Mouse (Mus musculus) splenic B cell, adult 2 months (primary cell): Measurements from ENCODE around the gene Mettl17.
"Not testable (repeated sequence)": the region's sequence is repeated elsewhere in the genome, so short reads cannot be mapped to it uniquely, and the experiment has no call there.

Experiments used
- DNase-seq: peaks from one replicate; pipeline ENCODE4 v3.0.0-alpha.2; 2011; ENCODE audit warnings: low read depth, low spot score
- H3K27me3 ChIP-seq: 2 replicates; pipeline ENCODE4 v1.6.1; 2012; ENCODE audit warnings: mild to moderate bottlenecking, low read length, moderate library complexity, mixed read lengths; ENCODE audit not compliant: control insufficient read depth, poor library complexity, insufficient read depth, severe bottlenecking
- H3K36me3 ChIP-seq: 2 replicates; pipeline ENCODE4 v1.6.1; 2012; ENCODE audit warnings: mild to moderate bottlenecking, low read length, moderate library complexity, mixed read lengths; ENCODE audit not compliant: control insufficient read depth, poor library complexity, insufficient read depth, severe bottlenecking

Gene Mettl17

DNA sequence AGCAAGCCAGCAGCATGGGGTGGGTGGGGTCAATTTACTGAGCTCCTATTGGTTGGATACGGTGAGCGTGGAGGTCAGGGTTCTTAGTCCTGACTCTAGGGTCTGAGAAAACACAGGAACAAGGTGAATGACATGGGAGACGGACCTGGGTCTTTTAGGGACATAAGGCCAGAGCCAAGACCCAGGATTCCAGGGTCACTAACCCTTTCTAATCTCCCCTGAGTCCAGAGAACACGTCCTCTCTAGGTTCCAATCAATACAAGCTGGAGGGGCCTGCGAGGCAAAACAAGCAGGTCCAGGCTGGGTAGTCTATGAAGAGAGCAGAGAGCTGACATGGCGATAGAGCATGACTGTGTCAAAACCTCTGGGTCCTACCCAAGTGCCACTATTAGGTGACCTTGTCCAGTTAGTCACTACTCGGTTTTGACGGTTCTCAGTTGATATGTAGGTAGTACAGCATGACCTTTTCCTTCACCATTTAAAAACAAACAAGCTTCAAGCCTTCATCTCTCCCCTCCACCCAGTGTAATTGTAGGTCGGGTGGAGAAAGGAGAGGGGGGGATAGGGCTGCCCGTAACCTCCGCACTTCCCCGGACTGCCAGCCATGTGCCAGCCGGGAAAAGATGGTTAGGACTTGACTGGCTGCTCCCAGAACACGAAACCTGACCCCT, 27.9 kb downstream of the Mettl17 start:
- Histone ChIP-seq H3K36me3 (no peaks in the 10 kb centered on the region), H3K27me3 (no peaks in the 10 kb centered on the region; the same call in 1 of the 2 replicates)
- no peak for DNase-seq

- H3K36me3 ChIP-seq = no peaks in the 10 kb centered on the region
- peak; percentile 36 for DNase-seq
- no peaks in the 10 kb centered on the region; the same call in 1 of the 2 replicates for H3K27me3 ChIP-seq
Observed at GRCm38 (mm10) chr14:51913062-51913959, 28.7 kb downstream of the Mettl17 start.

GRCm38 (mm10) chr14:51913960-51914762, 29.5 kb downstream of the Mettl17 start, which contains the start of gene Ndrg2:
Gene Ndrg2, minus strand, starts transcription at chr14:51914158.
- DNase-seq = no peak
- Histone ChIP-seq H3K27me3 (no peaks in the 10 kb centered on the region; the same call in 1 of the 2 replicates), H3K36me3 (no peaks in the 10 kb centered on the region)

DNA sequence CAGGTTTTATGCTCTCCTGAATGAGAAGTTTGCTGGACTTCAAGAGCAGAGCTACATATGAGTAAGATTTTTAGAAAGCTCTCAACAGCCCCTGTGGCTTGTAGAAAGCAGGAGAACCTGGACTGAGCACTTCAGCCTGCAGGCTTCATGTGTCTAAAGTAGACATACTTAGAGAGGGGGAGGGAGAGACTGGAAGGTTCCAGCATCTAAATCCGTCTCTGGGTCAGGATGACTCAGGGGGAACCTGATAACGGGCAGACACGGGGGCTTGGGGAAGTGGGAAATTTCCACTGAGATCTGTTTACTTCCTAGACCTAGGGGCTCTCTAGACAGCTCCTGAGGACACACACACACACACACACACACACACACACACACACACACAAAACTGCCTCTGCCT, 30.4 kb downstream of the Mettl17 start:
- Histone ChIP-seq H3K27me3 (no peaks in the 10 kb centered on the region; the same call in 1 of the 2 replicates), H3K36me3 (no peaks in the 10 kb centered on the region)
- no peak for DNase-seq

DNA sequence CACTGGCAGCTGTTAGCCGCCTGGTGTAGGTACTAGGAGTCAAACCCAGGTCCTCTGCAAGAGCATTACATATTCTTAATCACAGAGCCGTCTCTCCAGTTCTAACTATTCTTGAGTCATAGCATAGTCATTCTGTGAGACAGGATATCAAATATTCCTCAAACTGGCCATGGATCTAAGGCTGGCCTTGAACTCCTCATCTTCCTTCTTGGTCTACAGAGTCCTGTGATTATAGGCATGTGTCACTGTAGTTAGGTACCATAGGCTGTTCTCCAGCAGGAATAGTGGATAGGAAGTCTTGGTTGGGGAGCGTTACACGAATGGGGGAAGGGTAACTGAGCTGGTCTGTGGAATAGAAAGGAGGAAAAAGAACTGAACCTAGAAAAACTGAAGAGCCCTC, 31.9 kb downstream of the Mettl17 start:
- Histone ChIP-seq H3K27me3 (no peaks in the 10 kb centered on the region; the same call in 1 of the 2 replicates), H3K36me3 (no peaks in the 10 kb centered on the region)
- no peak for DNase-seq

DNA sequence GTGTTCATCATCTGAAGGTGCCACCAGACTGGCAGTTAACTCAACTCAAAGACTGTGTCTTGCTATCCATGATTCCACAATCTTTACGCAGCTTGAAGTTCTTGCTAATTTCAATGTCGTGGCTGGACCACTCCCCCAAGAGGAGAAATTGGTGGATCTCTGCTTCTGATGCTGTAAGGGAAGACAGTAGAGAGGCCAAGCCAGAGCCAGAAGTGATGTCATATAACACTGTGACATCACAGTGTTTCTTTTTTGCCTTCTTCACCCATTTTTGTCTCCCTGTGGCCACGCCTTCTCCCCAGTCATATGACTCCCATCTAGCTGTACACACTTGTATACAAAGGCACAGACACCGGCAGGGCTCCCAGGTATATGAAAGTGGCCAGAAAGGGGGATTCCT, 33.5 kb downstream of the Mettl17 start, which contains the start of gene Tppp2:
Gene Tppp2 (plus strand): TSS at position 301 of the 400 bp plus-strand sequence.
- Histone ChIP-seq H3K27me3 (no peaks in the 10 kb centered on the region; the same call in 1 of the 2 replicates), H3K36me3 (no peaks in the 10 kb centered on the region)
- no peak for DNase-seq

- no peak for DNase-seq
- H3K36me3 ChIP-seq = no peaks in the 10 kb centered on the region
- no peaks in the 10 kb centered on the region for H3K27me3 ChIP-seq
Observed at GRCm38 (mm10) chr14:51918966-51919365, 34.3 kb downstream of the Mettl17 start.

DNA sequence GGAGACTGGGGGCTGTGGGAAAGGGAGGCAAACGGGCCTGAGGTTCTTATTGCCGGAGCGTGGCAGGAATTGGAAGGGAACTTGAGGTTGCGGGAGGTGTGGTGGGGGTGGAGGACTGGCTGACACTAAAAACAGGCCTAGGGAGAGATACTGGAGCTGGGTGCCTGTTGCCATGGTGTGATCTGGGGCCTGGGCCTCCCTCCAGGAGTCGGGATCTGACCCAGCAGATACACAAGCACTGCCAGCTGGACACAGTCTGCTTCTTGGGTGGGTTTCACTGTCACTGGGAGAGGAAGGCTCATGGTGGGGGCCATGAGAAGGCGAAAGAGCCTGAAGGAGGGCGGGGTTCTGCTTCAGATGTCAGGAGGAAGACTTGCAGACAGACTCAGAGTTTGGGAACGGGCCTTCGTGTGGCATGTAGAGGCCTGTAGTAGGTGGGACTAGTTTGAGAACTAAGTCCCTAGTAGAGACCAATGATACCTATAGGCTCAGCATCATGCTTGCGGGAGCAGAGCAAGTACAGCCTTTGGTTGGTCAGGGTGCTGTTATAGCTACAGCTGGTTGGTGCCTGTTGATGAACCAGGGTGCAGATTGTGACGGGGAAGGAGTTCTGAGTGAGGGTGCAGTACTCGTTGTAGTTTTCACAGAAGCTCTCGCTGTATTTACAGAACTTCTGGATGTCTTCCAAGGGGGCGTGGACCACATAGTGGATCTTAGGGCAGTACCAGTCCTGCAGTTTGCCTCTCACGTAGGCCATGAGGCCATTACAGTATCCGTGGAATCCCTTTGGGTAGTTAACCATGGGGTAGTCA, 37.3 kb downstream of the Mettl17 start:
- H3K36me3 ChIP-seq = no peaks in the 10 kb centered on the region
- no peaks in the 10 kb centered on the region for H3K27me3 ChIP-seq
- DNase-seq = no peak

GRCm38 (mm10) chr14:51922571-51922865, 37.9 kb downstream of the Mettl17 start, which contains the start of gene Rnase13:
Gene Rnase13, minus strand, starts transcription at chr14:51922773.
- Histone ChIP-seq H3K27me3 (no peaks in the 10 kb centered on the region), H3K36me3 (no peaks in the 10 kb centered on the region)
- no peak for DNase-seq

- Histone ChIP-seq H3K36me3 (no peaks in the 10 kb centered on the region), H3K27me3 (no peaks in the 10 kb centered on the region)
- DNase-seq = no peak
Observed at GRCm38 (mm10) chr14:51922910-51923309, 38.3 kb downstream of the Mettl17 start.

- DNase-seq = no peak
- H3K36me3 ChIP-seq = no peaks in the 10 kb centered on the region
Observed at GRCm38 (mm10) chr14:51923492-51923891, 38.9 kb downstream of the Mettl17 start.

DNA sequence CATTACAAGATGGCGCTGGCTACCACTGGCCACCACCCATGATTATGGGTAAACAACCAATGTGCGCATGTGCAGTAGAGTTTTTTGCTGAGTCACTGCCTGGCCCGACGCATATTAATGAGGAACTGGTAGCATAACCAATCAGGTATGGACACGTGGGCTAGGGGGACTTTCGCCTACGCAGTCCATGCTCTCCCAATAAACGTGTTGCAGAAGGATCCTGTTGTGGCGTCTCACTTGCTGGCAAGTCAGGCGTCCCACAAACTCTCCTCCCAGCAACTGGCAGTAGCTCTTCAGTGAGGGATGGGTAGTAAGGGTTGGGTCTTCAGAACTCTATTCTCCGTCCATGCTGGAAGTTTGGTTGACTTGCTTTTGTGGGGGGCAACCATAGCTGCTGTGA, 42.3 kb downstream of the Mettl17 start:
- not testable (repeated sequence) for DNase-seq, H3K27me3 ChIP-seq, H3K36me3 ChIP-seq

More at GRCm38 (mm10) chr14:51923492-51923891, 38.9 kb downstream of the Mettl17 start:
- no peaks in the 10 kb centered on the region for H3K27me3 ChIP-seq

DNA sequence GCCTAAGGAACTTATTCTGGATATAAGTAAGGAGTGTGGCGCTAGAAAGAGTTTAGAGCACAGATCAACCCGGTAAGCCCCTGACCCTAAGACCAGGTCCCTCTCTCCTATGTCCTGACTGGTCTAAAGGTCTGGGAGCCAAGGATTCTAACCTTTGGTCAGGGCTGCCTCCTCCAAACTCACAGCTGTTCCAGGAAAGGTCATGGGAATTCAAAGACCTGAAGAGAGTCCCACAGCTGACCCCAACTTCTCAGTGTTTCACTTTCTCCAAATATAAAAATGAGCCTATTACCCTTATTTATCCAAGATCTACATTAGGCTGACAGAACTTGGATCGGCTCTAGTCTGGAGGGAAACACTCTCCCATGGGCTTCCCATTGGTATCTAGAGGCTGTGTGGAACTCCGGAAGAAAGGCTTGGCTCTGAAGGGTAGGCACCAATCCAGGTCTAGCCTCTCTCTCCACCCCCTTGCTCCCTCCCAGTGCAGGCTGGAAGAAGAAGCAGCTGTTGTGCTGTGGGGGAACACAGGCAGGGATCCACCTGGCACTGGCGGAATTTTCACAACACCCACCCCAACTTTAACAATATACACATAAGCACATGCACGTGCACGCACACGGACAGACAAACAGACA, 44.8 kb downstream of the Mettl17 start:
- H3K27me3 ChIP-seq = no peaks in the 10 kb centered on the region
- DNase-seq = no peak

More for the DNA sequence above, 44.8 kb downstream of the Mettl17 start:
- no peaks in the 10 kb centered on the region for H3K36me3 ChIP-seq
